Mouse (Mus musculus): Measurements from ENCODE around the gene H2-M3. TPM values are rescaled to one million over a fixed set of nuclear protein-coding genes. Genes with fewer than 3 reads are reported as not detected.

The H2-M3 gene
- polyA plus RNA-seq, 1 experiment from 2014 or later, result 1.2 TPM

DNA sequence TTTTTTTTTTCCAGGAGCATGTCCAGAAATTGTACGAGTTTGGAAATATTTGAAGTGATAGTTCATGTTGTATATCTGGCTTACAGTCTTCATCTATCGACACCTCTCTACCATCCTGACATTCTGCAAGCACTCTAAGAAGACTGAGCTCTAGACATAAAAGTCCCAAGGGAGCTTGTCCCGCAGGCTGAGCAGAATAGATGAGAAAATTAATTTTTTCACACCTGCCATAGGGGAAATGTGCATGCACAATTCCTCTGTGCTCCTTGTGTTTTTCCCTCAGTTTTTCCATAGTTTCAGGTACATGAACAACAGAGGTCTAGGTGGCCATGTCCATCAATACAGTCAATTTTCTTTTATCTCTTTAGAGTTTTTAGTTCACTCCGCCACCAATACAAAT is 34.2 kb downstream of the H2-M3 start, which contains the start of gene Olfr101:
Gene Olfr101 (minus strand): TSS at position 101 of the 400 bp plus-strand sequence.
- Histone ChIP-seq H3K9me3 (no peaks in the 10 kb centered on the region), H3K27ac (replicated peaks) (no peak within 1 kb of the TSS), H3K9ac (no peak within 1 kb of the TSS), H3K36me3 (no peaks in the 10 kb centered on the region), H3K4me2 (no peak within 1 kb of the TSS), H3K4me1 (replicated peaks) (no peaks in the 10 kb centered on the region), H3K4me3 (no peak within 1 kb of the TSS), H3K27me3 (no peaks in the 10 kb centered on the region)
- 80% methylated on average over 4 of the region's 4 CpGs for WGBS
- no peak for ATAC-seq (ENCODE audit: low read depth)

- H3K36me3 ChIP-seq, result no peaks in the 10 kb centered on the region
- 45% methylated on average over 4 of the region's 4 CpGs for WGBS
- H3K4me3 ChIP-seq, result no peak overlapping the region
- H3K9ac ChIP-seq, result no peak overlapping the region
- no peaks in the 10 kb centered on the region for H3K27me3 ChIP-seq
- H3K27ac ChIP-seq (replicated peaks), result no peak overlapping the region
- no peaks in the 10 kb centered on the region for H3K9me3 ChIP-seq
- no peak overlapping the region for H3K4me2 ChIP-seq
- ATAC-seq (ENCODE audit: low read depth), result no peak
- no peaks in the 10 kb centered on the region for H3K4me1 ChIP-seq (replicated peaks)
Observed at GRCm38 (mm10) chr17:37308483-37308882, 38.5 kb downstream of the H2-M3 start.

GRCm38 (mm10) chr17:37310146-37310699 is 40.2 kb downstream of the H2-M3 start:
- WGBS, result 53% methylated on average over 2 of the region's 2 CpGs
- no peaks in the 10 kb centered on the region for H3K9me3 ChIP-seq
- no peak overlapping the region for H3K4me3 ChIP-seq
- H3K36me3 ChIP-seq, result no peaks in the 10 kb centered on the region
- no peak overlapping the region for H3K9ac ChIP-seq
- H3K27ac ChIP-seq (replicated peaks), result no peak overlapping the region
- ATAC-seq (ENCODE audit: low read depth), result no peak
- H3K27me3 ChIP-seq, result no peaks in the 10 kb centered on the region
- no peaks in the 10 kb centered on the region for H3K4me1 ChIP-seq (replicated peaks)
- no peak overlapping the region for H3K4me2 ChIP-seq

GRCm38 (mm10) chr17:37316954-37317353 is 46.9 kb downstream of the H2-M3 start, which contains the start of gene Olfr102:
TSS of gene Olfr102 (minus strand) at chr17:37317054.
- Histone ChIP-seq H3K4me2 (no peak within 1 kb of the TSS), H3K36me3 (no peaks in the 10 kb centered on the region), H3K9ac (no peak within 1 kb of the TSS), H3K4me1 (replicated peaks) (no peaks in the 10 kb centered on the region), H3K27me3 (no peaks in the 10 kb centered on the region), H3K27ac (replicated peaks) (no peak within 1 kb of the TSS), H3K4me3 (no peak within 1 kb of the TSS), H3K9me3 (no peaks in the 10 kb centered on the region)
- no peak for ATAC-seq (ENCODE audit: low read depth)

Other genes with a start within 250 kb of the H2-M3 start
- gene Mog, start 246.8 kb upstream of the H2-M3 start, polyA plus RNA-seq (2015; fragmentation: Nextera tagmentation; extraction: Ambion mirVana), result 1.2 and 1.7 TPM in 2 replicates
- 56.2 and 57.0 TPM in 2 replicates for gene Gabbr1, start 224.3 kb upstream of the H2-M3 start, polyA plus RNA-seq (2015; fragmentation: Nextera tagmentation; extraction: Ambion mirVana)
- gene Olfr90, start 181.7 kb upstream of the H2-M3 start, polyA plus RNA-seq (2015; fragmentation: Nextera tagmentation; extraction: Ambion mirVana), result not detected in 2 replicates
- not detected in 2 replicates for gene Olfr91, start 171.9 kb upstream of the H2-M3 start, polyA plus RNA-seq (2015; fragmentation: Nextera tagmentation; extraction: Ambion mirVana)
- gene Olfr92, start 150.1 kb upstream of the H2-M3 start, polyA plus RNA-seq (2015; fragmentation: Nextera tagmentation; extraction: Ambion mirVana), result not detected in 2 replicates
- gene Olfr93, start 108.7 kb upstream of the H2-M3 start, polyA plus RNA-seq (2015; fragmentation: Nextera tagmentation; extraction: Ambion mirVana), result not detected in 2 replicates
- gene Ubd, start 76.3 kb upstream of the H2-M3 start, polyA plus RNA-seq (2015; fragmentation: Nextera tagmentation; extraction: Ambion mirVana), result not detected in 2 replicates
- gene Olfr94, start 69.2 kb upstream of the H2-M3 start, polyA plus RNA-seq (2015; fragmentation: Nextera tagmentation; extraction: Ambion mirVana), result not detected in 2 replicates
- not detected in 2 replicates for gene Olfr95, start 57.1 kb upstream of the H2-M3 start, polyA plus RNA-seq (2015; fragmentation: Nextera tagmentation; extraction: Ambion mirVana)
- gene Olfr96, start 50.1 kb upstream of the H2-M3 start, polyA plus RNA-seq (2015; fragmentation: Nextera tagmentation; extraction: Ambion mirVana), result not detected in 2 replicates
- not detected in 2 replicates for gene Olfr97, start 32.9 kb upstream of the H2-M3 start, polyA plus RNA-seq (2015; fragmentation: Nextera tagmentation; extraction: Ambion mirVana)
- not detected in 2 replicates for gene Olfr98, start 6.5 kb upstream of the H2-M3 start, polyA plus RNA-seq (2015; fragmentation: Nextera tagmentation; extraction: Ambion mirVana)
- not detected in 2 replicates for gene Olfr99, start 13.2 kb downstream of the H2-M3 start, polyA plus RNA-seq (2015; fragmentation: Nextera tagmentation; extraction: Ambion mirVana)
- gene Olfr101, start 34.1 kb downstream of the H2-M3 start, polyA plus RNA-seq (2015; fragmentation: Nextera tagmentation; extraction: Ambion mirVana), result not detected in 2 replicates
- gene Olfr102, start 46.8 kb downstream of the H2-M3 start, polyA plus RNA-seq (2015; fragmentation: Nextera tagmentation; extraction: Ambion mirVana), result not detected in 2 replicates
- gene Olfr103, start 69.5 kb downstream of the H2-M3 start, polyA plus RNA-seq (2015; fragmentation: Nextera tagmentation; extraction: Ambion mirVana), result not detected in 2 replicates
- not detected in 2 replicates for gene Olfr104-ps, start 89.4 kb downstream of the H2-M3 start, polyA plus RNA-seq (2015; fragmentation: Nextera tagmentation; extraction: Ambion mirVana)
- gene Olfr105-ps, start 108.8 kb downstream of the H2-M3 start, polyA plus RNA-seq (2015; fragmentation: Nextera tagmentation; extraction: Ambion mirVana), result not detected in 2 replicates
- gene Olfr106-ps, start 120.2 kb downstream of the H2-M3 start, polyA plus RNA-seq (2015; fragmentation: Nextera tagmentation; extraction: Ambion mirVana), result not detected in 2 replicates
- not detected in 2 replicates for gene Olfr107, start 129.0 kb downstream of the H2-M3 start, polyA plus RNA-seq (2015; fragmentation: Nextera tagmentation; extraction: Ambion mirVana)
- gene Olfr108, start 175.3 kb downstream of the H2-M3 start, polyA plus RNA-seq (2015; fragmentation: Nextera tagmentation; extraction: Ambion mirVana), result not detected in 2 replicates
- not detected in 2 replicates for gene Olfr109, start 188.7 kb downstream of the H2-M3 start, polyA plus RNA-seq (2015; fragmentation: Nextera tagmentation; extraction: Ambion mirVana)
- not detected in 2 replicates for gene H2-M2, start 213.3 kb downstream of the H2-M3 start, polyA plus RNA-seq (2015; fragmentation: Nextera tagmentation; extraction: Ambion mirVana)
- not detected in 2 replicates for gene Olfr110, start 222.2 kb downstream of the H2-M3 start, polyA plus RNA-seq (2015; fragmentation: Nextera tagmentation; extraction: Ambion mirVana)
- gene Olfr111, start 237.8 kb downstream of the H2-M3 start, polyA plus RNA-seq (2015; fragmentation: Nextera tagmentation; extraction: Ambion mirVana), result not detected in 2 replicates